Mouse (Mus musculus): ENCODE measurements around the gene Cox17.

The Cox17 gene

DNA sequence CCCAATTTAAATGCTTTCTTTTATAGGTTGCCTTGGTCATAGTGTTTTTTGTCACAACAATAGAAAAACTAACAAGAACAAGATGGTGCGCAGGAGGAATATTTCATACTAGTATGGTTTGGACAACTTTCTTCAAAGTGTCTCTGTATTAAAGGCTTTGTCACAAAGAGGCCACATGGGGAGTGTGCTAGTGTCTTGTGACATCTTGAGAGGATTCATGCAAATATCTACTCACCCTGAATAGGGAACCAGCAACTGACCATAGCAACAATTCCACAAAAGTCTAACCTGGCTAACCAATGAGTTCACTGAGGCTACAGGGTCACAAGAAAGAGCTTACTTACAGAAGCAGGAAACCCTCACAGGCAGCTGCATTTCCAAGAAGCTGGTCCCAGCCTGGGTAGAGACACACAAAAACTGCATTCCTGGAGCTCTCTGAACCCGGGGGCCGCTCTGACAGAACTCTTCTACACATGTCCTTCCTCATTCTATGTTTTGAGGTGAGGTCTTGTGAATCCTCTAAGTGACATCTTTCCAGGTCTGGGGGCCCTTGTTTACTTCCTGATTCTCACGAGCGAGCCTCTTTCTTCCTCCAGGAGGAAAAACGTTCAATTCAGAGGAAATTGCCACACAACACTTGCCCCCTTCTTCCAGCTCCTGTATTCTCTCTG, 48.4 kb downstream of the Cox17 start:
- no peak for DNase-seq (ENCODE audit: low spot score)

- no peak for DNase-seq (ENCODE audit: low spot score)
Observed at GRCm38 (mm10) chr16:38396155-38396554, 49.4 kb downstream of the Cox17 start.

- DNase-seq (ENCODE audit: low spot score): no peak
Observed at GRCm38 (mm10) chr16:38398266-38398665, 51.5 kb downstream of the Cox17 start.

GRCm38 (mm10) chr16:38399076-38399475, 52.3 kb downstream of the Cox17 start:
- DNase-seq (ENCODE audit: low spot score): no peak

- DNase-seq (ENCODE audit: low spot score): no peak
Observed at GRCm38 (mm10) chr16:38399531-38400231, 52.9 kb downstream of the Cox17 start.

GRCm38 (mm10) chr16:38400311-38400960, 53.6 kb downstream of the Cox17 start:
- no peak for DNase-seq (ENCODE audit: low spot score)

GRCm38 (mm10) chr16:38401468-38401867, 54.7 kb downstream of the Cox17 start:
- no peak for DNase-seq (ENCODE audit: low spot score)

All from spleen, adult 12 weeks (tissue).